Mouse (Mus musculus): ENCODE data around the gene Csta1.

DNA sequence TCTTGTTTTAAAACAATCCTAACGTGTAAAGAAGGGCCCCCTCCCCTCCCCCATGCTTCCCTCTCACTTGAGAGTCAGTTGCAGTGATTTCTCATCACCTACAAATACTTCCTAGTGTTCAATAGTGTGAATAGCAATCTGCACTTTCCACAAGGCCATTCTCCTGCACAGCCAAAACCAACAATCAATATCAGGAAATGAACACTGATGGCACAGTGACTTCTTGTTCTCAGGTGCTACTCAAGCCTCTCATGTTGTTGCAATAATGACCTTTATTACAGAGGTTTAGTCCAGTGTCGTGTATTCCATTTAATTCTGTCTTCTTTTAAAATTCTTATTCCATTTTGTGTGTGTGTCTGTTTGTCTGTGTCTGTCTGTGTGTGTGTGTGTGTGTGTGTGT, 7.2 kb upstream of the Csta1 start:
- TF ChIP-seq CTCF (IDR thresholded peaks at IDR 0.05; ENCODE audit: low read depth) (no peak), EP300 (IDR thresholded peaks at IDR 0.05; ENCODE audit: low read depth) (no peak)

All from heart, postnatal 0 days (tissue).